Mouse (Mus musculus): Measurements from ENCODE around the gene Abca4. TPM values are rescaled to one million over a fixed set of nuclear protein-coding genes. Genes with fewer than 3 reads are reported as not detected.
A peak's percentile ranks its signal among the peaks of the same experiment; 100 is the strongest.

The Abca4 gene
- polyA plus RNA-seq, 1 experiment from 2014 or later = 0.35 TPM

GRCm38 (mm10) chr3:122140589-122141400 is 96.6 kb downstream of the Abca4 start:
- no peak for ATAC-seq (ENCODE audit: low read depth)
- no peaks in the 10 kb centered on the region for H3K36me3 ChIP-seq
- H3K4me2 ChIP-seq = no peak overlapping the region
- no peak overlapping the region for H3K4me3 ChIP-seq (replicated peaks)
- H3K27ac ChIP-seq = no peak overlapping the region
- WGBS (ENCODE audit: insufficient replicate concordance) = 66% methylated on average over 18 of the region's 18 CpGs
- H3K4me1 ChIP-seq (replicated peaks) = peaks cover 15% of the 10 kb centered on the region
- H3K9ac ChIP-seq = 0 out of 2 replicates have a peak overlapping the region, but pooled peaks have one; percentile 16
- no peak for DNase-seq
- no peaks in the 10 kb centered on the region for H3K27me3 ChIP-seq
- H3K9me3 ChIP-seq (replicated peaks) = no peaks in the 10 kb centered on the region

- Histone ChIP-seq H3K9ac (no peak overlapping the region), H3K27me3 (no peaks in the 10 kb centered on the region), H3K4me3 (replicated peaks) (no peak overlapping the region), H3K9me3 (replicated peaks) (no peaks in the 10 kb centered on the region), H3K4me1 (replicated peaks) (peaks cover 15% of the 10 kb centered on the region), H3K36me3 (no peaks in the 10 kb centered on the region), H3K4me2 (0 out of 2 replicates have a peak overlapping the region, but pooled peaks have one; percentile 5), H3K27ac (no peak overlapping the region)
- ATAC-seq (ENCODE audit: low read depth) (peak; percentile 87), DNase-seq (peak; percentile 41)
- WGBS (ENCODE audit: insufficient replicate concordance) = 56% methylated on average over 9 of the region's 9 CpGs
Measured at GRCm38 (mm10) chr3:122142256-122142922, 98.1 kb downstream of the Abca4 start.

GRCm38 (mm10) chr3:122143432-122143831 is 99.2 kb downstream of the Abca4 start:
- no peaks in the 10 kb centered on the region for H3K36me3 ChIP-seq
- no peak overlapping the region for H3K9ac ChIP-seq
- no peak overlapping the region for H3K4me2 ChIP-seq
- no peaks in the 10 kb centered on the region for H3K9me3 ChIP-seq (replicated peaks)
- no peak overlapping the region for H3K27ac ChIP-seq
- ATAC-seq (ENCODE audit: low read depth) (no peak), DNase-seq (no peak)
- 74% methylated on average over 3 of the region's 3 CpGs for WGBS (ENCODE audit: insufficient replicate concordance)
- H3K27me3 ChIP-seq = no peaks in the 10 kb centered on the region
- H3K4me3 ChIP-seq (replicated peaks) = no peak overlapping the region
- peaks cover 15% of the 10 kb centered on the region for H3K4me1 ChIP-seq (replicated peaks)

- no peak overlapping the region for H3K27ac ChIP-seq
- no peak overlapping the region for H3K4me2 ChIP-seq
- H3K36me3 ChIP-seq = no peaks in the 10 kb centered on the region
- no peaks in the 10 kb centered on the region for H3K27me3 ChIP-seq
- no peak for ATAC-seq (ENCODE audit: low read depth)
- H3K9ac ChIP-seq = no peak overlapping the region
- no peaks in the 10 kb centered on the region for H3K9me3 ChIP-seq (replicated peaks)
- DNase-seq = no peak
- no peak overlapping the region for H3K4me3 ChIP-seq (replicated peaks)
- peaks cover 15% of the 10 kb centered on the region for H3K4me1 ChIP-seq (replicated peaks)
- 70% methylated on average over 3 of the region's 3 CpGs for WGBS (ENCODE audit: insufficient replicate concordance)
Measured at GRCm38 (mm10) chr3:122145430-122145829, 101.2 kb downstream of the Abca4 start.

- ATAC-seq (ENCODE audit: low read depth) (no peak), DNase-seq (no peak)
- Histone ChIP-seq H3K36me3 (no peaks in the 10 kb centered on the region), H3K27ac (no peak overlapping the region), H3K9me3 (replicated peaks) (no peaks in the 10 kb centered on the region), H3K27me3 (no peaks in the 10 kb centered on the region), H3K4me3 (replicated peaks) (no peak overlapping the region), H3K9ac (no peak overlapping the region), H3K4me1 (replicated peaks) (no peaks in the 10 kb centered on the region), H3K4me2 (no peak overlapping the region)
- WGBS (ENCODE audit: insufficient replicate concordance) = 47% methylated on average over 7 of the region's 7 CpGs
Measured at GRCm38 (mm10) chr3:122150836-122151235, 106.6 kb downstream of the Abca4 start.

- ATAC-seq (ENCODE audit: low read depth) (no peak), DNase-seq (no peak)
- Histone ChIP-seq H3K4me3 (replicated peaks) (no peak overlapping the region), H3K36me3 (no peaks in the 10 kb centered on the region), H3K9ac (no peak overlapping the region), H3K4me1 (replicated peaks) (no peaks in the 10 kb centered on the region), H3K4me2 (no peak overlapping the region), H3K27me3 (no peaks in the 10 kb centered on the region), H3K9me3 (replicated peaks) (no peaks in the 10 kb centered on the region), H3K27ac (no peak overlapping the region)
- WGBS (ENCODE audit: insufficient replicate concordance) = 61% methylated on average over 4 of the region's 4 CpGs
Measured at GRCm38 (mm10) chr3:122152431-122152830, 108.2 kb downstream of the Abca4 start.

GRCm38 (mm10) chr3:122154080-122154479 is 109.8 kb downstream of the Abca4 start:
- no peaks in the 10 kb centered on the region for H3K4me1 ChIP-seq (replicated peaks)
- H3K9ac ChIP-seq = no peak overlapping the region
- DNase-seq = no peak
- no peaks in the 10 kb centered on the region for H3K36me3 ChIP-seq
- no peaks in the 10 kb centered on the region for H3K27me3 ChIP-seq
- no peak overlapping the region for H3K27ac ChIP-seq
- ATAC-seq (ENCODE audit: low read depth) = no peak
- no peak overlapping the region for H3K4me3 ChIP-seq (replicated peaks)
- WGBS (ENCODE audit: insufficient replicate concordance) = 52% methylated on average over 2 of the region's 2 CpGs
- no peak overlapping the region for H3K4me2 ChIP-seq
- no peaks in the 10 kb centered on the region for H3K9me3 ChIP-seq (replicated peaks)

GRCm38 (mm10) chr3:122159447-122159846 is 115.2 kb downstream of the Abca4 start:
- 50% methylated on average over 1 of the region's 1 CpGs for WGBS (ENCODE audit: insufficient replicate concordance)
- Histone ChIP-seq H3K27me3 (no peaks in the 10 kb centered on the region), H3K36me3 (no peaks in the 10 kb centered on the region), H3K4me2 (no peak overlapping the region), H3K27ac (no peak overlapping the region), H3K4me3 (replicated peaks) (no peak overlapping the region), H3K4me1 (replicated peaks) (no peaks in the 10 kb centered on the region), H3K9me3 (replicated peaks) (no peaks in the 10 kb centered on the region), H3K9ac (no peak overlapping the region)
- no peak for DNase-seq
- no peak for ATAC-seq (ENCODE audit: low read depth)

GRCm38 (mm10) chr3:122169616-122170178 is 125.5 kb downstream of the Abca4 start:
- no peak overlapping the region for H3K9ac ChIP-seq
- H3K36me3 ChIP-seq = no peaks in the 10 kb centered on the region
- H3K4me3 ChIP-seq (replicated peaks) = no peak overlapping the region
- H3K4me2 ChIP-seq = no peak overlapping the region
- ATAC-seq (ENCODE audit: low read depth) (0 out of 2 replicates have a peak, but pooled peaks have one; percentile 54), DNase-seq (peak; percentile 24)
- H3K4me1 ChIP-seq (replicated peaks) = no peaks in the 10 kb centered on the region
- 38% methylated on average over 10 of the region's 10 CpGs for WGBS (ENCODE audit: insufficient replicate concordance)
- no peak overlapping the region for H3K27ac ChIP-seq
- H3K27me3 ChIP-seq = 0 out of 2 replicates have a peak, but pooled peaks cover 4% of the 10 kb centered on the region
- H3K9me3 ChIP-seq (replicated peaks) = no peaks in the 10 kb centered on the region

GRCm38 (mm10) chr3:122170621-122171309 is 126.5 kb downstream of the Abca4 start:
- Histone ChIP-seq H3K4me3 (replicated peaks) (no peak overlapping the region), H3K36me3 (no peaks in the 10 kb centered on the region), H3K9me3 (replicated peaks) (no peaks in the 10 kb centered on the region), H3K27ac (no peak overlapping the region), H3K4me1 (replicated peaks) (no peaks in the 10 kb centered on the region), H3K9ac (no peak overlapping the region), H3K4me2 (no peak overlapping the region), H3K27me3 (0 out of 2 replicates have a peak, but pooled peaks cover 4% of the 10 kb centered on the region)
- WGBS (ENCODE audit: insufficient replicate concordance) = 72% methylated on average over 10 of the region's 10 CpGs
- ATAC-seq (ENCODE audit: low read depth) = no peak
- no peak for DNase-seq

- no peak for DNase-seq
- WGBS (ENCODE audit: insufficient replicate concordance) = 79% methylated on average over 15 of the region's 15 CpGs
Measured at GRCm38 (mm10) chr3:122173526-122174150, 129.4 kb downstream of the Abca4 start.

More at GRCm38 (mm10) chr3:122173526-122174150, 129.4 kb downstream of the Abca4 start:
- Histone ChIP-seq H3K27me3 (no peaks in the 10 kb centered on the region), H3K9me3 (replicated peaks) (no peaks in the 10 kb centered on the region), H3K4me1 (replicated peaks) (no peaks in the 10 kb centered on the region), H3K27ac (no peak overlapping the region), H3K36me3 (no peaks in the 10 kb centered on the region), H3K4me2 (no peak overlapping the region), H3K4me3 (replicated peaks) (no peak overlapping the region), H3K9ac (no peak overlapping the region)
- no peak for ATAC-seq (ENCODE audit: low read depth)

Measured in liver, embryonic 13.5 days (tissue).